Mouse (Mus musculus): ENCODE measurements around the gene Tmem132b. TPM values are rescaled to one million over a fixed set of nuclear protein-coding genes. Genes with fewer than 3 reads are reported as not detected.

Tmem132b gene
- polyA plus RNA-seq, 1 experiment from 2014 or later, result 1.4 TPM

DNA sequence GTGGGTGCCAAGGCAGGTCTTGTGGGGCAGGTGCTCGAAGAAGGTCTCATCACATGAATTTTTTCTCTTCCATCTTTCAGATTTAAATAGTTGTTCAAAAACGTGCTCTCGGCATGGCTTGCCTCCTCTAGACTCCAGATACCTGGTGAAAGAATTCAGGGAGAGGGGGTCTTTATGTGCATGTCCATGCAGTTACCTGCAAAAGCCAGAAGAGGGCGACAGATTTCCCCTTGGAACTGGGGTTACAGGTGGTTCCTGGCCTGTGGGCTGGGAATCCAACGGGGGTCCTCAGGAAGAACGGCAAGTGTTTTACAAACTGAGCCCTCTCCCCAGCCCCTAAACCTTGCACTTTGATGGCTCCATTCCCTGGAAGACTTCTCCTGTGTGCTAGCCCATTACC is 103.1 kb downstream of the Tmem132b start:
- Histone ChIP-seq H3K27ac (replicated peaks) (no peak overlapping the region), H3K4me3 (no peak overlapping the region), H3K36me3 (no peaks in the 10 kb centered on the region), H3K9ac (replicated peaks) (no peak overlapping the region), H3K4me1 (no peaks in the 10 kb centered on the region), H3K9me3 (no peaks in the 10 kb centered on the region), H3K27me3 (no peaks in the 10 kb centered on the region), H3K4me2 (replicated peaks) (no peak overlapping the region)
- ATAC-seq (ENCODE audit: low FRiP score, low read depth), result no peak
- WGBS, result 73% methylated on average over 6 of the region's 6 CpGs

GRCm38 (mm10) chr5:125640966-125641365 is 109.4 kb downstream of the Tmem132b start:
- no peak overlapping the region for H3K4me3 ChIP-seq
- no peaks in the 10 kb centered on the region for H3K4me1 ChIP-seq
- H3K9ac ChIP-seq (replicated peaks), result no peak overlapping the region
- H3K9me3 ChIP-seq, result no peaks in the 10 kb centered on the region
- WGBS, result 67% methylated on average over 1 of the region's 1 CpGs
- no peak overlapping the region for H3K27ac ChIP-seq (replicated peaks)
- ATAC-seq (ENCODE audit: low FRiP score, low read depth), result no peak
- H3K27me3 ChIP-seq, result no peaks in the 10 kb centered on the region
- H3K4me2 ChIP-seq (replicated peaks), result no peak overlapping the region
- H3K36me3 ChIP-seq, result no peaks in the 10 kb centered on the region

- Histone ChIP-seq H3K36me3 (no peaks in the 10 kb centered on the region), H3K9ac (replicated peaks) (no peak overlapping the region), H3K4me1 (no peaks in the 10 kb centered on the region), H3K27me3 (no peaks in the 10 kb centered on the region), H3K4me2 (replicated peaks) (no peak overlapping the region), H3K9me3 (no peaks in the 10 kb centered on the region), H3K4me3 (no peak overlapping the region), H3K27ac (replicated peaks) (no peak overlapping the region)
- no peak for ATAC-seq (ENCODE audit: low FRiP score, low read depth)
- 63% methylated on average over 18 of the region's 18 CpGs for WGBS
Measured at GRCm38 (mm10) chr5:125641531-125642147, 110.1 kb downstream of the Tmem132b start.

- Histone ChIP-seq H3K4me3 (no peak overlapping the region), H3K36me3 (no peaks in the 10 kb centered on the region), H3K9ac (replicated peaks) (no peak overlapping the region), H3K4me2 (replicated peaks) (no peak overlapping the region), H3K9me3 (no peaks in the 10 kb centered on the region), H3K27me3 (no peaks in the 10 kb centered on the region), H3K4me1 (peaks cover 4% of the 10 kb centered on the region; the same call in 1 of the 2 replicates), H3K27ac (replicated peaks) (no peak overlapping the region)
- WGBS, result 92% methylated on average over 6 of the region's 6 CpGs
- no peak for ATAC-seq (ENCODE audit: low FRiP score, low read depth)
Measured at GRCm38 (mm10) chr5:125648236-125648635, 116.7 kb downstream of the Tmem132b start.

GRCm38 (mm10) chr5:125649982-125650381 is 118.4 kb downstream of the Tmem132b start:
- 31% methylated on average over 2 of the region's 2 CpGs for WGBS
- H3K4me3 ChIP-seq, result no peak overlapping the region
- H3K9me3 ChIP-seq, result no peaks in the 10 kb centered on the region
- H3K4me1 ChIP-seq, result peaks cover 4% of the 10 kb centered on the region; the same call in 1 of the 2 replicates
- no peaks in the 10 kb centered on the region for H3K27me3 ChIP-seq
- H3K9ac ChIP-seq (replicated peaks), result no peak overlapping the region
- H3K36me3 ChIP-seq, result no peaks in the 10 kb centered on the region
- ATAC-seq (ENCODE audit: low FRiP score, low read depth), result no peak
- H3K27ac ChIP-seq (replicated peaks), result no peak overlapping the region
- no peak overlapping the region for H3K4me2 ChIP-seq (replicated peaks)

DNA sequence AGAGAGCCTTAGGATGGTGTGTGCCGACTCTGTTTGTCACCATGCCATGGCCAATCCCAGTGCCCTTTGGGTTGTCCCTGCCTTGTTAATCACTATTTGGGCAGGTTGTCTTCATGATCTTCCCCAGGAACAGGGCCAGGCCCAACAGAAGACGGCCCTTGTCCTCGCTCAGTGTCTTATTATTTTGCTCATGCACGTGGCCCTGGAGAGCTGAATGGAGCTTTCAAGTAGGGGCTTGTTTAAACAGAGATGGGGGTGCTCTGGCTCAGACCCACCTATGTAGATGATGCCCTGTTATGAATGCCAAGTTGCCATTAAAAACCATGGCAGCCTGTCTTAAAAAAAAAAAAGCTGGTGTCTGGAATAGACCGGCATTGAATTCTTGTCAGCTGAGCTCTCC is 126.5 kb downstream of the Tmem132b start:
- no peaks in the 10 kb centered on the region for H3K36me3 ChIP-seq
- H3K4me3 ChIP-seq, result no peak overlapping the region
- no peak overlapping the region for H3K4me2 ChIP-seq (replicated peaks)
- ATAC-seq (ENCODE audit: low FRiP score, low read depth), result no peak
- peaks cover 13% of the 10 kb centered on the region for H3K4me1 ChIP-seq
- H3K9ac ChIP-seq (replicated peaks), result no peak overlapping the region
- H3K9me3 ChIP-seq, result no peaks in the 10 kb centered on the region
- no peaks in the 10 kb centered on the region for H3K27me3 ChIP-seq
- H3K27ac ChIP-seq (replicated peaks), result no peak overlapping the region
- WGBS, result 84% methylated on average over 5 of the region's 5 CpGs

DNA sequence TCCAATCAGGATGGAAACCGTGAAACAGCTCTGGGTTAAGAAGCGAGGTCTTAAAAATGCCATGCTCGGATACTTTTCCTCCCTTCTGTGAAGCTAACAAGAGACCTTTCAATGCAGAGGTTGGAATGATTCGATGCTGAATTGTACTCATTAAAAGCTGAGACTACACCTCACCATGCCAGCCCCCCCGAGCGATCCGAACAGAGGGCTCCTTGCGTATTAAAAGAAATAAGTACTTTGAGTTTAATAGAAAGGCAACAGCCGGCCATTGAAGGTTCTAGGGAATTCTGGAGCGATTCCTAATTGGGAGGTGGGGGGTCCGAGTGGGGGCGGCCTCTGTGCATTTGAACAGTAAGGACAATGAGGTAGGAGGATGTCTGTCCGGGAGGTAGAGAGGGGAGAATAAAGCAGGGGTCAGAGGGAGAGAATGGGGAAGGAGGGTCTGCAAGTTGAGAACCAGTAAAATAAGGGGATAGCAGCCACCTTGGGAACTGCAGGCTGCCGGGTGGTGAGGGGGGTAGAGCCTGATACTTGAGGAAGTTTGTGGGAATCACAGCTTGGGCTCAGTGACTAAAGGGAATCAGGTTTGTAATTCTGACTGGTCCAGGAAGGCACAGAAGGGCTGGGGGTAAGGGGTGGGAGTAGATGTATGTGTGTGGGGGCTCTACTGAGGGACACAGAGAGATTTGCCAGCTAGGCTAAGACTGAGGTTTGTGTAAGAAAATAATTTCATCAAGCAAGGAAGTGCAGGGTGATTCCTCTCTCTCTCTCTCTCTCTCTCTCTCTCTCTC is 127.6 kb downstream of the Tmem132b start:
- ATAC-seq (ENCODE audit: low FRiP score, low read depth), result peak; percentile 38; the same call in 1 of the 2 replicates
- Histone ChIP-seq H3K9me3 (no peaks in the 10 kb centered on the region), H3K4me2 (replicated peaks) (no peak overlapping the region; the same call in 1 of the 2 replicates), H3K4me1 (peaks cover 13% of the 10 kb centered on the region), H3K9ac (replicated peaks) (no peak overlapping the region), H3K36me3 (no peaks in the 10 kb centered on the region), H3K27me3 (no peaks in the 10 kb centered on the region), H3K4me3 (no peak overlapping the region), H3K27ac (replicated peaks) (no peak overlapping the region)
- WGBS, result 35% methylated on average over 14 of the region's 14 CpGs

GRCm38 (mm10) chr5:125675623-125676022 is 144.0 kb downstream of the Tmem132b start:
- H3K9me3 ChIP-seq, result no peaks in the 10 kb centered on the region
- no peaks in the 10 kb centered on the region for H3K36me3 ChIP-seq
- peak overlapping the region; percentile 26 for H3K4me2 ChIP-seq (replicated peaks)
- no peak overlapping the region for H3K27ac ChIP-seq (replicated peaks)
- ATAC-seq (ENCODE audit: low FRiP score, low read depth), result peak; percentile 62
- 26% methylated on average over 13 of the region's 13 CpGs for WGBS
- H3K4me1 ChIP-seq, result peaks cover 10% of the 10 kb centered on the region
- no peak overlapping the region for H3K9ac ChIP-seq (replicated peaks)
- H3K4me3 ChIP-seq, result no peak overlapping the region
- no peaks in the 10 kb centered on the region for H3K27me3 ChIP-seq

- H3K27ac ChIP-seq (replicated peaks), result no peak overlapping the region
- H3K9me3 ChIP-seq, result no peaks in the 10 kb centered on the region
- no peaks in the 10 kb centered on the region for H3K36me3 ChIP-seq
- H3K9ac ChIP-seq (replicated peaks), result no peak overlapping the region
- H3K4me2 ChIP-seq (replicated peaks), result peak overlapping the region; percentile 26
- no peak overlapping the region for H3K4me3 ChIP-seq
- H3K4me1 ChIP-seq, result peaks cover 10% of the 10 kb centered on the region
- H3K27me3 ChIP-seq, result no peaks in the 10 kb centered on the region
- 68% methylated on average over 7 of the region's 7 CpGs for WGBS
- no peak for ATAC-seq (ENCODE audit: low FRiP score, low read depth)
Measured at GRCm38 (mm10) chr5:125676025-125676623, 144.6 kb downstream of the Tmem132b start.

DNA sequence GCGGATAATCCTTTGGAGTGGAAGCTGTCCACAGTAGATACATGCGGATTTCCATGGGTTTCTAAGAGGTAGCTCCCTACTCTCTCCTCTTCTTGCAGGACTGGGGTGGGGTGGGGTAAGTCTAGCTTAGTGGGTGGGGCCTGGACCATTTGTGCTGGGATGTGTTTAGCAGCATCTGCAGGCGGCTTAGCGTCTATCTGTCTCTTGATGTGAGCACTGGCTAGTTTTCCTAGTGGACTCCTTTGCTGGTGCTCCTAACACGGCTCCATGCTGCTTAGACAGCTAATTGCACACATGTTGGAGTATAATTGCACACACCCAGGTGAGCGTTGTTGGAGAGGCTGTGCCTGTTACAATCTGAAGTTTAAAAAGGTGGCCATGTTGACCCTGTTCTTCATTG is 149.3 kb downstream of the Tmem132b start:
- H3K4me2 ChIP-seq (replicated peaks), result no peak overlapping the region
- no peaks in the 10 kb centered on the region for H3K9me3 ChIP-seq
- no peak overlapping the region for H3K27ac ChIP-seq (replicated peaks)
- no peaks in the 10 kb centered on the region for H3K36me3 ChIP-seq
- peaks cover 6% of the 10 kb centered on the region for H3K4me1 ChIP-seq
- 85% methylated on average over 6 of the region's 6 CpGs for WGBS
- H3K27me3 ChIP-seq, result no peaks in the 10 kb centered on the region
- no peak overlapping the region for H3K4me3 ChIP-seq
- no peak overlapping the region for H3K9ac ChIP-seq (replicated peaks)
- no peak for ATAC-seq (ENCODE audit: low FRiP score, low read depth)

DNA sequence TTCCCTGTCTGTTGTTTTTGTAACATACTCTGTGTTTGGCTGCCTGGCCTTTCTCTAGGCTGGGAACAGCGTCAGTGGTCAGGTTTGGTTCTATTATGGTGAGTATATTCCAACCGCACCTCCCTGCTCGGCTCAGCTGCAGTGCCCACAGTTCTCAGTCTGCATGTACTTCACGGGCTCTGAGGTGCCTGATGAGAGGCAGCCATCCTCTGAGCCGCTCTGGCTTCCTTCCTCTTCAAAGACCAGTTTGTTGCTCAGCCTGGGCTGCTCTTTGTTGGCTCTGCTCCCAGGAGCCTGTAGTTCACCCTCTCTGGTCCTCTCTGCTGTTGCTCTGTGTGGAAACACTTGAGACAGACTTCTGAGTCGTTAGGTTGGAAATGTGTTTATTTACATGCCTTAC is 151.9 kb downstream of the Tmem132b start:
- H3K9ac ChIP-seq (replicated peaks), result no peak overlapping the region
- H3K36me3 ChIP-seq, result no peaks in the 10 kb centered on the region
- no peak for ATAC-seq (ENCODE audit: low FRiP score, low read depth)
- H3K9me3 ChIP-seq, result no peaks in the 10 kb centered on the region
- peaks cover 5% of the 10 kb centered on the region; the same call in 1 of the 2 replicates for H3K4me1 ChIP-seq
- H3K4me3 ChIP-seq, result no peak overlapping the region
- 86% methylated on average over 6 of the region's 6 CpGs for WGBS
- no peak overlapping the region for H3K27ac ChIP-seq (replicated peaks)
- H3K27me3 ChIP-seq, result no peaks in the 10 kb centered on the region
- H3K4me2 ChIP-seq (replicated peaks), result no peak overlapping the region

GRCm38 (mm10) chr5:125685681-125686331 is 154.2 kb downstream of the Tmem132b start:
- H3K4me3 ChIP-seq, result no peak overlapping the region
- no peaks in the 10 kb centered on the region for H3K27me3 ChIP-seq
- H3K9ac ChIP-seq (replicated peaks), result no peak overlapping the region
- H3K27ac ChIP-seq (replicated peaks), result no peak overlapping the region
- WGBS, result 59% methylated on average over 11 of the region's 11 CpGs
- H3K36me3 ChIP-seq, result no peaks in the 10 kb centered on the region
- H3K9me3 ChIP-seq, result no peaks in the 10 kb centered on the region
- H3K4me2 ChIP-seq (replicated peaks), result no peak overlapping the region
- H3K4me1 ChIP-seq, result peaks cover 5% of the 10 kb centered on the region; the same call in 1 of the 2 replicates
- ATAC-seq (ENCODE audit: low FRiP score, low read depth), result no peak
